Mouse (Mus musculus): ENCODE results near the gene Kcne3.

DNA sequence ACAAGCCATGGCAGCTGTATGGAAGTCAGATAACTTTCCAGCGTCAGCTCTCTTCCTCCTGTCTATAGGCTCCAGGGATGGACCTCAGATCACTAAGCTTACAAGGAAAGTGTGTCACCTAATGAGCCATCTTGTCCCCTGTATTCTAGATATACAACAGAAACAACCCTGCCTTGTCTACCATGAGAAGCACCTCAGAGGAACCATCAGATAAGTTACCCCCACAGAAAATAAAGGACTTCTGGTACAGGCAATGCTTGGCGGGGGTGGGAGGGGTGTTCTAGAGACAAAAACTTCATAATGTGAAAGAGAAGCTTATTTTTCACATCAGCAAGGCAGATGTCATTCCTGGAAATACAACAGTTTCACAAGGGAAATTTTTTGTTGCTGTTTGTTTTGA is 29.8 kb downstream of the Kcne3 start:
- no peak for TF ChIP-seq CTCF (IDR thresholded peaks at IDR 0.05; ENCODE audit: low read depth, low read length)
- no peak for TF ChIP-seq GATA1 (IDR thresholded peaks at IDR 0.05; ENCODE audit: borderline replicate concordance, low read length)
- TF ChIP-seq TAL1 (conservative IDR thresholded peaks at IDR 0.05; ENCODE audit: low read depth, low read length), result no peak
- no peak for TF ChIP-seq POLR2AphosphoS5 (IDR thresholded peaks at IDR 0.05; ENCODE audit: insufficient replicate concordance, low read depth, low read length)
- no peak for TF ChIP-seq GATA2 (IDR thresholded peaks at IDR 0.05; ENCODE audit: borderline replicate concordance, low read depth, low read length)
